Mouse (Mus musculus) midbrain, embryonic 13.5 days (tissue): ENCODE measurements around the gene Ppp4r2. TPM values are rescaled to one million over a fixed set of nuclear protein-coding genes. Genes with fewer than 3 reads are reported as not detected.

ENCODE experiments used
- ATAC-seq: fragments of 200-750 bp; cut with Nextera tagmentation; 2 replicates; pipeline ENCODE4 v1.8.0; 2017; ENCODE audit warnings: mild to moderate bottlenecking, moderate TSS enrichment, moderate library complexity
- H3K27ac ChIP-seq: fragments of 300-500 bp; sonication (generic); 2 replicates; pipeline ENCODE4 v1.5.1; 2015; ENCODE audit warnings: inconsistent platforms, mild to moderate bottlenecking, moderate library complexity
- H3K27me3 ChIP-seq: fragments of 300-500 bp; sonication (generic); 2 replicates; pipeline ENCODE4 v1.6.1; 2015; ENCODE audit warnings: mild to moderate bottlenecking, inconsistent platforms
- H3K36me3 ChIP-seq: fragments of 300-500 bp; sonication (generic); 2 replicates; pipeline ENCODE4 v1.6.1; 2015; ENCODE audit warnings: mild to moderate bottlenecking, inconsistent platforms
- H3K4me1 ChIP-seq: fragments of 300-500 bp; sonication (generic); replicated peaks from 2 replicates; pipeline ENCODE4 v1.6.1; 2015; ENCODE audit warnings: inconsistent platforms
- H3K4me2 ChIP-seq: fragments of 300-500 bp; sonication (generic); replicated peaks from 2 replicates; pipeline ENCODE4 v1.6.1; 2015; ENCODE audit warnings: moderate library complexity, mild to moderate bottlenecking, inconsistent platforms
- H3K4me3 ChIP-seq: fragments of 300-500 bp; sonication (generic); replicated peaks from 2 replicates; pipeline ENCODE4 v1.5.1; 2015; ENCODE audit warnings: mild to moderate bottlenecking, inconsistent platforms
- H3K9ac ChIP-seq: fragments of 300-500 bp; sonication (generic); replicated peaks from 2 replicates; pipeline ENCODE4 v1.6.1; 2015; ENCODE audit warnings: mild to moderate bottlenecking, inconsistent platforms
- H3K9me3 ChIP-seq: fragments of 300-500 bp; sonication (generic); 2 replicates; pipeline ENCODE4 v1.6.1; 2016; ENCODE audit warnings: mild to moderate bottlenecking, inconsistent platforms
- WGBS: fragments of 180-500 bp; shearing (Covaris S2); methylation state at CpG from one replicate; pipeline ENCODE4 v1.1.7; 2015; 5-methylcytosine and 5-hydroxymethylcytosine counted together
- polyA plus RNA-seq: library from polyadenylated mRNA; unstranded; fragments of >200 nt; fragmentation: Nextera tagmentation; extraction: Ambion mirVana; gene quantifications from 2 replicates; pipeline ENCODE4 v1.2.1, GENCODE M21; 2015

Ppp4r2 gene
- polyA plus RNA-seq, 1 experiment from 2014 or later: 26.4 TPM

- H3K27me3 ChIP-seq: no peaks in the 10 kb centered on the region
- no peaks in the 10 kb centered on the region for H3K4me1 ChIP-seq
- no peak overlapping the region for H3K4me3 ChIP-seq
- no peaks in the 10 kb centered on the region for H3K9me3 ChIP-seq
- H3K4me2 ChIP-seq: no peak overlapping the region
- H3K9ac ChIP-seq: no peak overlapping the region
- no peaks in the 10 kb centered on the region for H3K36me3 ChIP-seq
- no peak for ATAC-seq
- H3K27ac ChIP-seq: no peak overlapping the region
- WGBS: 77% methylated on average over 6 of the region's 6 CpGs
Observed at GRCm38 (mm10) chr6:100873191-100873590, 39.8 kb downstream of the Ppp4r2 start.

- ATAC-seq: 0 out of 2 replicates have a peak, but pooled peaks have one; percentile 43
- Histone ChIP-seq H3K9ac (no peak overlapping the region), H3K27ac (no peak overlapping the region), H3K27me3 (peaks cover 4% of the 10 kb centered on the region; the same call in 1 of the 2 replicates), H3K36me3 (no peaks in the 10 kb centered on the region), H3K4me3 (no peak overlapping the region), H3K9me3 (no peaks in the 10 kb centered on the region), H3K4me2 (no peak overlapping the region), H3K4me1 (no peaks in the 10 kb centered on the region)
- WGBS: 71% methylated on average over 20 of the region's 20 CpGs
Observed at GRCm38 (mm10) chr6:100875862-100876623, 42.6 kb downstream of the Ppp4r2 start.

- ATAC-seq: no peak
- H3K4me3 ChIP-seq: no peak overlapping the region
- H3K36me3 ChIP-seq: no peaks in the 10 kb centered on the region
- no peak overlapping the region for H3K9ac ChIP-seq
- H3K9me3 ChIP-seq: no peaks in the 10 kb centered on the region
- 90% methylated on average over 12 of the region's 12 CpGs for WGBS
- peaks cover 5% of the 10 kb centered on the region; the same call in 1 of the 2 replicates for H3K27me3 ChIP-seq
- no peak overlapping the region for H3K27ac ChIP-seq
- H3K4me2 ChIP-seq: no peak overlapping the region
- no peaks in the 10 kb centered on the region for H3K4me1 ChIP-seq
Observed at GRCm38 (mm10) chr6:100876624-100877017, 43.2 kb downstream of the Ppp4r2 start.

GRCm38 (mm10) chr6:100878546-100878945 is 45.1 kb downstream of the Ppp4r2 start:
- H3K4me3 ChIP-seq: no peak overlapping the region
- no peaks in the 10 kb centered on the region for H3K36me3 ChIP-seq
- no peak for ATAC-seq
- H3K9me3 ChIP-seq: no peaks in the 10 kb centered on the region
- WGBS: 82% methylated on average over 13 of the region's 13 CpGs
- H3K27ac ChIP-seq: no peak overlapping the region
- H3K4me2 ChIP-seq: no peak overlapping the region
- H3K4me1 ChIP-seq: 0 out of 2 replicates have a peak, but pooled peaks cover 5% of the 10 kb centered on the region
- H3K27me3 ChIP-seq: peaks cover 8% of the 10 kb centered on the region; the same call in 1 of the 2 replicates
- no peak overlapping the region for H3K9ac ChIP-seq

- no peak overlapping the region for H3K9ac ChIP-seq
- H3K4me1 ChIP-seq: 0 out of 2 replicates have a peak, but pooled peaks cover 5% of the 10 kb centered on the region
- 57% methylated on average over 10 of the region's 10 CpGs for WGBS
- H3K27ac ChIP-seq: no peak overlapping the region
- ATAC-seq: no peak
- peaks cover 8% of the 10 kb centered on the region; the same call in 1 of the 2 replicates for H3K27me3 ChIP-seq
- H3K9me3 ChIP-seq: no peaks in the 10 kb centered on the region
- H3K36me3 ChIP-seq: no peaks in the 10 kb centered on the region
- H3K4me3 ChIP-seq: no peak overlapping the region
- no peak overlapping the region for H3K4me2 ChIP-seq
Observed at GRCm38 (mm10) chr6:100879607-100880006, 46.2 kb downstream of the Ppp4r2 start.

- no peak overlapping the region for H3K27ac ChIP-seq
- H3K36me3 ChIP-seq: no peaks in the 10 kb centered on the region
- no peak overlapping the region for H3K9ac ChIP-seq
- H3K27me3 ChIP-seq: peaks cover 8% of the 10 kb centered on the region; the same call in 1 of the 2 replicates
- no peaks in the 10 kb centered on the region for H3K9me3 ChIP-seq
- no peak overlapping the region for H3K4me2 ChIP-seq
- ATAC-seq: no peak
- H3K4me1 ChIP-seq: 0 out of 2 replicates have a peak, but pooled peaks cover 7% of the 10 kb centered on the region
- 87% methylated on average over 9 of the region's 9 CpGs for WGBS
- H3K4me3 ChIP-seq: no peak overlapping the region
Observed at GRCm38 (mm10) chr6:100881657-100882056, 48.2 kb downstream of the Ppp4r2 start.

- Histone ChIP-seq H3K9ac (no peak overlapping the region), H3K4me3 (no peak overlapping the region), H3K4me1 (0 out of 2 replicates have a peak, but pooled peaks cover 7% of the 10 kb centered on the region), H3K27me3 (peaks cover 8% of the 10 kb centered on the region; the same call in 1 of the 2 replicates), H3K9me3 (no peaks in the 10 kb centered on the region; the same call in 1 of the 2 replicates), H3K4me2 (peak overlapping the region; percentile 33), H3K27ac (no peak overlapping the region), H3K36me3 (no peaks in the 10 kb centered on the region)
- WGBS: 23% methylated on average over 15 of the region's 15 CpGs
- no peak for ATAC-seq
Observed at GRCm38 (mm10) chr6:100882381-100883213, 49.2 kb downstream of the Ppp4r2 start.

GRCm38 (mm10) chr6:100883233-100883632 is 49.8 kb downstream of the Ppp4r2 start:
- Histone ChIP-seq H3K4me3 (no peak overlapping the region), H3K9me3 (no peaks in the 10 kb centered on the region; the same call in 1 of the 2 replicates), H3K36me3 (no peaks in the 10 kb centered on the region), H3K27me3 (peaks cover 8% of the 10 kb centered on the region; the same call in 1 of the 2 replicates), H3K4me1 (0 out of 2 replicates have a peak, but pooled peaks cover 7% of the 10 kb centered on the region), H3K9ac (no peak overlapping the region), H3K4me2 (no peak overlapping the region), H3K27ac (no peak overlapping the region)
- ATAC-seq: no peak
- 49% methylated on average over 13 of the region's 13 CpGs for WGBS

- H3K27ac ChIP-seq: no peak overlapping the region
- H3K4me1 ChIP-seq: 0 out of 2 replicates have a peak, but pooled peaks cover 7% of the 10 kb centered on the region
- H3K27me3 ChIP-seq: peaks cover 12% of the 10 kb centered on the region; the same call in 1 of the 2 replicates
Observed at GRCm38 (mm10) chr6:100884594-100885225, 51.3 kb downstream of the Ppp4r2 start.

GRCm38 (mm10) chr6:100885376-100885775 is 52.0 kb downstream of the Ppp4r2 start:
- ATAC-seq: peak; percentile 9; the same call in 1 of the 2 replicates
- Histone ChIP-seq H3K9ac (no peak overlapping the region), H3K27me3 (peaks cover 12% of the 10 kb centered on the region; the same call in 1 of the 2 replicates), H3K4me3 (no peak overlapping the region), H3K4me2 (no peak overlapping the region), H3K27ac (no peak overlapping the region), H3K9me3 (no peaks in the 10 kb centered on the region; the same call in 1 of the 2 replicates), H3K36me3 (no peaks in the 10 kb centered on the region), H3K4me1 (0 out of 2 replicates have a peak, but pooled peaks cover 7% of the 10 kb centered on the region)
- 52% methylated on average over 7 of the region's 7 CpGs for WGBS

More at GRCm38 (mm10) chr6:100884594-100885225, 51.3 kb downstream of the Ppp4r2 start:
- no peaks in the 10 kb centered on the region for H3K36me3 ChIP-seq
- no peaks in the 10 kb centered on the region; the same call in 1 of the 2 replicates for H3K9me3 ChIP-seq
- ATAC-seq: no peak
- H3K4me2 ChIP-seq: no peak overlapping the region
- 85% methylated on average over 12 of the region's 12 CpGs for WGBS
- H3K9ac ChIP-seq: no peak overlapping the region
- H3K4me3 ChIP-seq: no peak overlapping the region

GRCm38 (mm10) chr6:100887012-100887411 is 53.6 kb downstream of the Ppp4r2 start:
- H3K27ac ChIP-seq: no peak overlapping the region
- H3K27me3 ChIP-seq: 0 out of 2 replicates have a peak, but pooled peaks cover 4% of the 10 kb centered on the region
- 0 out of 2 replicates have a peak, but pooled peaks cover 7% of the 10 kb centered on the region for H3K4me1 ChIP-seq
- 77% methylated on average over 9 of the region's 9 CpGs for WGBS
- H3K9me3 ChIP-seq: no peaks in the 10 kb centered on the region; the same call in 1 of the 2 replicates
- ATAC-seq: no peak
- no peak overlapping the region for H3K4me3 ChIP-seq
- H3K9ac ChIP-seq: no peak overlapping the region
- H3K4me2 ChIP-seq: no peak overlapping the region
- no peaks in the 10 kb centered on the region for H3K36me3 ChIP-seq
